Mouse (Mus musculus): ENCODE measurements around the gene Gm14322. TPM values are rescaled to one million over a fixed set of nuclear protein-coding genes. Genes with fewer than 3 reads are reported as not detected.
A peak's percentile ranks its signal among the peaks of the same experiment; 100 is the strongest.
"Not testable (repeated sequence)": the region's sequence is repeated elsewhere in the genome, so short reads cannot be mapped to it uniquely, and the experiment has no call there.

Gm14322 gene
- total RNA-seq (2021), result 10 to 100 TPM; 29.8 to 35.8 TPM

DNA sequence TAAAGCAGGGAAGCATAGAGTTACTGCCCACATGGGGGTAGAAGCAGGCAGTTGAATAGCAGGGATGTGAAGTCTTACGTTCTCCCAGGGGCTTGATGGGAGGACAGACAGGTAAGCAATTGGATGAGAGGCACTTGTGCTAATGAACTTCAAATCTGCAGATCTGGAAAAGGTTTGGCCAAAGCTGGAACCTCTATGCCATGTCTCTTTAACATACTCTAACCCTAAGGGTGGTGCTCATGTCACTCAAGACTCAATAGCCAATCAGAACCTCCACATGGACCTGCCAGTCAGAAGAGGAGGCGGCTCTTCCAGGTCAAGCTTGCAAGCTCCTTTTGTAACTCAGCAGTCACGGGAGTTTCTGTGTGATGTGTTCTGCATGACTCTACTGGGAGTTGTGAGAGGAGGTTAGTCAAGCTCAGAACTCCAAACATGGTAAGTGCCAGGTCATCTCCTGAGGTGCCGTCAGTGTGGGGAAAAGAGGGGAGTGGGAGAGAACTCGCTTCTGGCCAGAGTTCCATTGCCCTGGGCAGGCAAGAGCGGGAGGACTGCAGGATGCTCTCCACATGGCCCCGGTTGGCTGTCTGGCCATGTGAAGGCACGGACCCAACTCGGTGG, at the start of gene Gm14322:
Gm14322 (plus strand) TSS at position 348 of the 618 bp plus-strand sequence.
- intact Hi-C loops (cut with DNase I), result not testable (repeated sequence)
- DNase-seq (ENCODE audit: low spot score in 2 of 2), result peak; percentile 75 to 82

- DNase-seq (ENCODE audit: low spot score in 2 of 2); intact Hi-C loops (cut with DNase I): not testable (repeated sequence)
These were observed 17.6 kb upstream of the Gm14322 start for GRCm38 (mm10) chr2:177741487-177741886.

- DNase-seq (ENCODE audit: low spot score in 2 of 2); intact Hi-C loops (cut with DNase I): not testable (repeated sequence)
These were observed 28.3 kb downstream of the Gm14322 start for GRCm38 (mm10) chr2:177787351-177787750.

GRCm38 (mm10) chr2:177806170-177806569, 47.1 kb downstream of the Gm14322 start:
- DNase-seq (ENCODE audit: low spot score in 2 of 2); intact Hi-C loops (cut with DNase I): not testable (repeated sequence)

Other genes with a start within 250 kb of the Gm14322 start
- gene Gm14406, start 181.1 kb upstream of the Gm14322 start, total RNA-seq (2021), result under 1 TPM in 1 of 2 experiments, not detected in 1; 0.34 TPM
- gene Gm14325, start 81.0 kb downstream of the Gm14322 start, total RNA-seq (2021), result 100 to 1,000 TPM; 134 to 150 TPM
- 1 to 10 TPM; 5.5 to 6.5 TPM for gene Gm14327, start 137.8 kb downstream of the Gm14322 start, total RNA-seq (2021)
- 1 to 10 TPM in 1 of 2 experiments, under 1 TPM in 1; 0.96 to 2.0 TPM for gene Zfp972, start 166.3 kb downstream of the Gm14322 start, total RNA-seq (2021)
- gene Gm14326, start 198.0 kb downstream of the Gm14322 start, total RNA-seq (2021), result 10 to 100 TPM; 47.4 to 54.2 TPM

All from left cerebral cortex, postnatal 25 days (tissue).